Mouse (Mus musculus) NIH3T3 (cell line): ENCODE data around the gene Esyt1.

Experiments used
- DNase-seq: peaks from one replicate; pipeline ENCODE4 v3.0.0-alpha.2; 2012; ENCODE audit warnings: low read depth

Gene Esyt1

GRCm38 (mm10) chr10:128504641-128505370 is 20.9 kb downstream of the Esyt1 start:
- no peak for DNase-seq

GRCm38 (mm10) chr10:128504012-128504411 is 21.7 kb downstream of the Esyt1 start:
- no peak for DNase-seq

- no peak for DNase-seq
These were observed 22.1 kb downstream of the Esyt1 start for GRCm38 (mm10) chr10:128503532-128503931.

GRCm38 (mm10) chr10:128502341-128502740 is 23.3 kb downstream of the Esyt1 start:
- peak; percentile 76 for DNase-seq

- DNase-seq = peak; percentile 81
These were observed 26.5 kb downstream of the Esyt1 start for GRCm38 (mm10) chr10:128499116-128499671.

- DNase-seq = peak; percentile 92
These were observed 27.1 kb downstream of the Esyt1 start, which contains the start of gene Myl6b for GRCm38 (mm10) chr10:128498590-128498989. Myl6b (minus strand) TSS chr10:128498685.

GRCm38 (mm10) chr10:128497134-128497737 is 28.4 kb downstream of the Esyt1 start:
- no peak for DNase-seq

- DNase-seq = no peak
These were observed 29.1 kb downstream of the Esyt1 start for GRCm38 (mm10) chr10:128496509-128497077.

- no peak for DNase-seq
These were observed 29.8 kb downstream of the Esyt1 start for GRCm38 (mm10) chr10:128495903-128496302.

- peak; percentile 34 for DNase-seq
These were observed 30.4 kb downstream of the Esyt1 start for GRCm38 (mm10) chr10:128495270-128495669.

- peak; percentile 51 for DNase-seq
These were observed 30.9 kb downstream of the Esyt1 start for GRCm38 (mm10) chr10:128494667-128495245.

- peak; percentile 100 for DNase-seq
These were observed 31.7 kb downstream of the Esyt1 start, which contains the start of gene Myl6 for GRCm38 (mm10) chr10:128493695-128494666. Myl6 (minus strand) TSS chr10:128494145.

GRCm38 (mm10) chr10:128493319-128493694 is 32.4 kb downstream of the Esyt1 start:
- DNase-seq = no peak

- DNase-seq = peak; percentile 93
These were observed 32.9 kb downstream of the Esyt1 start for GRCm38 (mm10) chr10:128492633-128493311.

GRCm38 (mm10) chr10:128492051-128492450 is 33.6 kb downstream of the Esyt1 start:
- peak; percentile 17 for DNase-seq

GRCm38 (mm10) chr10:128491495-128491894 is 34.2 kb downstream of the Esyt1 start:
- peak; percentile 40 for DNase-seq

GRCm38 (mm10) chr10:128490912-128491311 is 34.8 kb downstream of the Esyt1 start:
- peak; percentile 24 for DNase-seq

GRCm38 (mm10) chr10:128490232-128490631 is 35.4 kb downstream of the Esyt1 start:
- peak; percentile 75 for DNase-seq

- peak; percentile 30 for DNase-seq
These were observed 35.9 kb downstream of the Esyt1 start for GRCm38 (mm10) chr10:128489785-128490184.

- peak; percentile 52 for DNase-seq
These were observed 36.3 kb downstream of the Esyt1 start for GRCm38 (mm10) chr10:128489380-128489779.

- no peak for DNase-seq
These were observed 36.9 kb downstream of the Esyt1 start for GRCm38 (mm10) chr10:128488776-128489175.
